Mouse (Mus musculus) MEL (cell line): ENCODE measurements at regions not wholly inside any gene's neighbourhood (a gene's known extent, or its start where the extent isn't known, plus 50 kb on each side); places are given as distances from the start of the nearest gene placed in this dataset.

ENCODE experiments used
- DNase-seq: peaks from one replicate; pipeline ENCODE4 v3.0.0; 2011; ENCODE audit warnings: low read depth, low spot score
- H3K27ac ChIP-seq: 2 replicates; pipeline ENCODE4 v1.5.1; 2012; ENCODE audit warnings: low read depth, mild to moderate bottlenecking, control low read depth, low read length, moderate library complexity; ENCODE audit not compliant: control insufficient read depth
- H3K27me3 ChIP-seq, 2 experiments: fragments of 150-350 bp in 1 of 2; sonication (generic) in 1 of 2; 2 replicates each; pipeline ENCODE4 v1.6.1; 2012; ENCODE audit warnings: low read length in 2 of 2, mild to moderate bottlenecking in 2 of 2, improper control_type of control experiment in 1 of 2, moderate library complexity in 1 of 2; ENCODE audit not compliant: insufficient read depth in 2 of 2, control insufficient read depth in 1 of 2
- H3K36me3 ChIP-seq, 2 experiments: 2 replicates each; pipeline ENCODE4 v1.6.1; 2012 to 2014; ENCODE audit warnings: low read length in 2 of 2, improper control_type of control experiment in 1 of 2, inconsistent platforms in 1 of 2, mild to moderate bottlenecking in 1 of 2; ENCODE audit not compliant: insufficient read depth in 2 of 2, control insufficient read depth in 1 of 2
- H3K4me1 ChIP-seq, 2 experiments: fragments of 150-350 bp in 1 of 2; sonication (generic) in 1 of 2; 2 replicates each; pipeline ENCODE4 v1.6.1; 2012; ENCODE audit warnings: low read length in 2 of 2, improper control_type of control experiment in 1 of 2, mild to moderate bottlenecking in 1 of 2; ENCODE audit not compliant: insufficient read depth in 2 of 2, control insufficient read depth in 1 of 2
- H3K4me3 ChIP-seq, 2 experiments: fragments of 150-350 bp in 1 of 2; sonication (generic) in 1 of 2; 2 replicates each; pipeline ENCODE4 v1.5.1; 2012; ENCODE audit warnings: low read depth in 2 of 2, low read length in 2 of 2, mild to moderate bottlenecking in 2 of 2, moderate library complexity in 2 of 2, control low read depth in 1 of 2, improper control_type of control experiment in 1 of 2; ENCODE audit not compliant: control insufficient read depth in 1 of 2, insufficient read depth in 1 of 2
- H3K79me2 ChIP-seq: 2 replicates; pipeline ENCODE4 v1.6.1; 2012; ENCODE audit warnings: mild to moderate bottlenecking, low read length, moderate library complexity; ENCODE audit not compliant: control insufficient read depth, poor library complexity, insufficient read depth
- H3K9ac ChIP-seq: 2 replicates; pipeline ENCODE4 v1.6.1; 2012; ENCODE audit warnings: low read depth, mild to moderate bottlenecking, control low read depth, low read length, moderate library complexity; ENCODE audit not compliant: control insufficient read depth, poor library complexity, severe bottlenecking
- H3K9me3 ChIP-seq: fragments of 150-350 bp; sonication (generic); replicated peaks from 2 replicates; pipeline ENCODE4 v1.6.1; 2012; ENCODE audit warnings: mild to moderate bottlenecking, low read length, improper control_type of control experiment, moderate library complexity; ENCODE audit not compliant: insufficient read depth
- BHLHE40 ChIP-seq: IDR thresholded peaks from 2 replicates; pipeline ENCODE4 v1.6.1; 2012; ENCODE audit warnings: low read depth, mild to moderate bottlenecking, inconsistent platforms, low read length, improper control_type of control experiment, borderline replicate concordance
- CHD1 ChIP-seq: IDR thresholded peaks from 2 replicates; pipeline ENCODE4 v1.6.1; 2012; ENCODE audit warnings: low read depth, mild to moderate bottlenecking, inconsistent platforms, low read length, improper control_type of control experiment
- ELF1 ChIP-seq: IDR thresholded peaks from 2 replicates; pipeline ENCODE4 v1.6.1; 2014; ENCODE audit warnings: low read depth, mild to moderate bottlenecking, inconsistent platforms, low read length, improper control_type of control experiment, moderate library complexity
- EP300 ChIP-seq, 2 experiments: IDR thresholded peaks; 2 replicates each; pipeline ENCODE4 v1.6.1; 2011; ENCODE audit warnings: improper control_type of control experiment in 2 of 2, low read length in 2 of 2, low read depth in 1 of 2, mild to moderate bottlenecking in 1 of 2
- ETS1 ChIP-seq: IDR thresholded peaks from 2 replicates; pipeline ENCODE4 v1.6.1; 2012; ENCODE audit warnings: low read depth, mild to moderate bottlenecking, inconsistent platforms, low read length, improper control_type of control experiment, moderate library complexity
- GATA1 ChIP-seq: IDR thresholded peaks from 2 replicates; pipeline ENCODE4 v1.6.1; 2011; ENCODE audit warnings: low read depth, low read length, improper control_type of control experiment
- HCFC1 ChIP-seq: IDR thresholded peaks from 2 replicates; pipeline ENCODE4 v1.6.1; 2012; ENCODE audit warnings: low read depth, mild to moderate bottlenecking, inconsistent platforms, low read length, improper control_type of control experiment, moderate library complexity
- MAZ ChIP-seq: IDR thresholded peaks from 2 replicates; pipeline ENCODE4 v1.6.1; 2012; ENCODE audit warnings: low read depth, mild to moderate bottlenecking, inconsistent platforms, low read length, improper control_type of control experiment
- NRF1 ChIP-seq: IDR thresholded peaks from 2 replicates; pipeline ENCODE4 v1.6.1; 2014; ENCODE audit warnings: low read depth, mild to moderate bottlenecking, inconsistent platforms, low read length, improper control_type of control experiment, moderate library complexity; ENCODE audit not compliant: poor library complexity, insufficient read depth, severe bottlenecking
- POLR2A ChIP-seq, 2 experiments: IDR thresholded peaks; 2 replicates each; pipeline ENCODE4 v1.6.1; 2011 to 2012; ENCODE audit warnings: low read length in 2 of 2, mild to moderate bottlenecking in 2 of 2, control low read depth in 1 of 2, improper control_type of control experiment in 1 of 2, low read depth in 1 of 2, moderate library complexity in 1 of 2; ENCODE audit not compliant: control insufficient read depth in 1 of 2, insufficient read depth in 1 of 2, poor library complexity in 1 of 2
- POLR2AphosphoS5 ChIP-seq: IDR thresholded peaks from 2 replicates; pipeline ENCODE4 v1.6.1; 2012; ENCODE audit warnings: low read depth, borderline replicate concordance, mild to moderate bottlenecking, inconsistent platforms, low read length, moderate library complexity, mixed read lengths
- RAD21 ChIP-seq: IDR thresholded peaks from 2 replicates; pipeline ENCODE4 v1.6.1; 2011; ENCODE audit warnings: mild to moderate bottlenecking, low read depth, low read length, improper control_type of control experiment
- RCOR1 ChIP-seq: IDR thresholded peaks from 2 replicates; pipeline ENCODE4 v1.6.1; 2012; ENCODE audit warnings: low read depth, mild to moderate bottlenecking, inconsistent platforms, low read length, improper control_type of control experiment
- TAL1 ChIP-seq: IDR thresholded peaks from 2 replicates; pipeline ENCODE4 v1.6.1; 2012; ENCODE audit warnings: mild to moderate bottlenecking, inconsistent platforms, low read length, moderate library complexity, mixed read lengths
- TBP ChIP-seq: IDR thresholded peaks from 2 replicates; pipeline ENCODE4 v1.8.0; 2011; ENCODE audit warnings: low read depth, low read length, improper control_type of control experiment
- TCF12 ChIP-seq: IDR thresholded peaks from 2 replicates; pipeline ENCODE4 v1.6.1; 2014; ENCODE audit warnings: low read depth, mild to moderate bottlenecking, inconsistent platforms, low read length, improper control_type of control experiment, moderate library complexity
- USF1 ChIP-seq: IDR thresholded peaks from 2 replicates; pipeline ENCODE4 v1.6.1; 2014; ENCODE audit warnings: low read depth, mild to moderate bottlenecking, inconsistent platforms, low read length, improper control_type of control experiment, moderate library complexity
- USF2 ChIP-seq, 2 experiments: IDR thresholded peaks; 2 replicates each; pipeline ENCODE4 v1.6.1; 2011 to 2012; ENCODE audit warnings: improper control_type of control experiment in 2 of 2, low read length in 2 of 2, borderline replicate concordance in 1 of 2, inconsistent platforms in 1 of 2, low read depth in 1 of 2, mild to moderate bottlenecking in 1 of 2; ENCODE audit not compliant: insufficient read depth in 1 of 2

- TF ChIP-seq RAD21 (no peak), ETS1 (peak; percentile 77), USF2 (IDR thresholded peaks at IDR 0.05; ENCODE audit: borderline replicate concordance in 1 of 2, insufficient read depth in 1 of 2, low read depth in 1 of 2, low read length in 2 of 2) (no peak), HCFC1 (no peak; the same call in 1 of the 2 replicates), USF1 (no peak), ELF1 (peak; percentile 59; the same call in 1 of the 2 replicates), CHD1 (no peak), TCF12 (peak; percentile 93), EP300 (IDR thresholded peaks at IDR 0.05; ENCODE audit: low read depth in 1 of 2, low read length in 2 of 2) (peak; percentile 94 to 95), POLR2AphosphoS5 (no peak), MAZ (no peak), RCOR1 (peak; percentile 82), BHLHE40 (peak; percentile 69; the same call in 1 of the 2 replicates), NRF1 (no peak), POLR2A (IDR thresholded peaks at IDR 0.05; ENCODE audit: control insufficient read depth in 1 of 2, insufficient read depth in 1 of 2, low read depth in 1 of 2, low read length in 2 of 2, poor library complexity in 1 of 2) (no peak)
Measured at GRCm38 (mm10) chr4:35560004-35560403, 334.0 kb upstream of the C9orf72 start (continued).

GRCm38 (mm10) chr4:35553309-35553708 is 327.3 kb upstream of the C9orf72 start:
- no peak overlapping the region for H3K27ac ChIP-seq
- peaks cover 0 to 5% of the 10 kb centered on the region in 2 experiments; a peak in 2 of 4 replicates for H3K36me3 ChIP-seq
- no peak overlapping the region for H3K9ac ChIP-seq
- no peaks in the 10 kb centered on the region for H3K9me3 ChIP-seq
- H3K27me3 ChIP-seq = no peaks in the 10 kb centered on the region
- peak; percentile 41 for DNase-seq
- H3K79me2 ChIP-seq = no peaks in the 10 kb centered on the region
- TF ChIP-seq TCF12 (peak; percentile 60), TAL1 (peak; percentile 63), RCOR1 (no peak), EP300 (IDR thresholded peaks at IDR 0.05; ENCODE audit: low read depth in 1 of 2, low read length in 2 of 2) (peak in 1 of 2 experiments; percentile 27; a peak in 1 of 4 replicates), BHLHE40 (no peak), TBP (no peak), GATA1 (0 out of 2 replicates have a peak, but pooled peaks have one; percentile 27)
- 0 out of 4 replicates have a peak overlapping the region, but pooled peaks of 1 of the 2 experiments have one; percentile 29 for H3K4me3 ChIP-seq
- peaks cover 3 to 12% of the 10 kb centered on the region in 2 experiments for H3K4me1 ChIP-seq
